ENCODE assay signal across 13 mouse cellular contexts in the genomic region with DNA sequence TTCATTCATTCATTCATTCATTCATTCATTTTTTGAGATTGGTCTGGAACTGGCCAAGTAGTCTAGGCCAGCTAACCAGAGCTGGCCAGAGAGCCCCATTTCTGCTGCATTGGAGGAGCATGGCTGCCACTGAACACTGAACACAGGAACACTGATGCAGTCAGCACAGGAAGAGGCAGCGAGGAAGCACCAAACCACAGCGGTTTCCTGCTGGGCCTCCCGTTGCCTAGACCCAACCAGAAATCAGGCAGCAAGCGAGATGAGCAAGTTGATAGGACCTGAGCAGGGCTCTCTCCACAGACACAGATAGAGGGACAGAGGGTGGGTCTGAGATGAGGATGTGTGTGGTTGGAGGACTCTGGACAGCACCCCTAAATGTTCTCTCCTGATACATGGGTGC. TPM values are rescaled to one million over a fixed set of nuclear protein-coding genes. Genes with fewer than 3 reads are reported as not detected.
DNase-seq lines count a peak whose midpoint lies in the region; ATAC-seq and TF ChIP-seq lines count a peak whose summit lies in the region.
"Had no signal": no experiment of that assay in that cellular context is flagged by ENCODE, and none has a peak within 500 bp of the region (broad histone marks: within the 10 kb centered on the region; RNA-seq: fewer than 3 reads in every experiment).

No protein-coding gene starts in this region.

- peaks cover 9% of the 10 kb centered on the region for H3K9me3 ChIP-seq in megakaryocyte, embryonic 14.5 days
- no peaks in the 10 kb centered on the region for H3K9me3 ChIP-seq in forebrain, embryonic 12.5 days
- H3K9me3 ChIP-seq in neural tube, embryonic 15.5 days (replicated peaks) = peaks cover 7% of the 10 kb centered on the region; the same call in 1 of the 2 replicates
- H3K9me3 ChIP-seq: embryonic facial prominence, embryonic 15.5 days; stomach, embryonic 15.5 days had no signal

- WGBS in kidney, adult 2 months = 77% methylated on average over 4 of the region's 4 CpGs
- 7% methylated on average over 4 of the region's 4 CpGs for WGBS in thymus, adult 2 months
- WGBS in forebrain, embryonic 12.5 days = 84% methylated on average over 4 of the region's 4 CpGs
- WGBS in neural tube, embryonic 15.5 days = 87% methylated on average over 4 of the region's 4 CpGs

- TF ChIP-seq CTCF in kidney, adult 2 months (conservative IDR thresholded peaks at IDR 0.05; ENCODE audit: insufficient read depth, insufficient read length, low read depth, low read length) = no peak
- TF ChIP-seq CTCF in bone marrow macrophage, adult 2 months (IDR thresholded peaks at IDR 0.05; ENCODE audit: low read depth, low read length) = no peak
- TF ChIP-seq CTCF in thymus, adult 2 months (IDR thresholded peaks at IDR 0.05; ENCODE audit: borderline replicate concordance, control insufficient read depth, extremely low read depth, insufficient read depth, low read length, poor library complexity) = no peak

- H3K27ac ChIP-seq in kidney, adult 2 months (ENCODE audit: insufficient read depth, low read depth, low read length) = no peak overlapping the region
- H3K27ac ChIP-seq in bone marrow macrophage, adult 2 months (ENCODE audit: insufficient read depth, low read depth, low read length) = peak overlapping the region; percentile 72
- H3K27ac ChIP-seq in thymus, adult 2 months (ENCODE audit: control insufficient read depth, insufficient read depth, low read length) = peak overlapping the region; percentile 85
- no peak overlapping the region for H3K27ac ChIP-seq in forebrain, embryonic 12.5 days
- no peak overlapping the region for H3K27ac ChIP-seq in neural tube, embryonic 15.5 days (replicated peaks)
- H3K27ac ChIP-seq: embryonic facial prominence, embryonic 15.5 days; midbrain, embryonic 12.5 days; stomach, embryonic 15.5 days had no signal

- ATAC-seq in forebrain, embryonic 12.5 days (ENCODE audit: low FRiP score) = no peak
- no peak for ATAC-seq in neural tube, embryonic 15.5 days (ENCODE audit: low FRiP score)

- H3K4me1 ChIP-seq in kidney, adult 2 months (ENCODE audit: control insufficient read depth, insufficient read depth, low read length) = no peaks in the 10 kb centered on the region
- H3K4me1 ChIP-seq in bone marrow macrophage, adult 2 months (ENCODE audit: control insufficient read depth, insufficient read depth, low read length) = peaks cover 53% of the 10 kb centered on the region
- H3K4me1 ChIP-seq in megakaryocyte, embryonic 14.5 days = peaks cover 26% of the 10 kb centered on the region
- peaks cover 37% of the 10 kb centered on the region for H3K4me1 ChIP-seq in thymus, adult 2 months (replicated peaks; ENCODE audit: control insufficient read depth, insufficient read depth, low read length)
- no peaks in the 10 kb centered on the region for H3K4me1 ChIP-seq in forebrain, embryonic 12.5 days
- no peaks in the 10 kb centered on the region for H3K4me1 ChIP-seq in neural tube, embryonic 15.5 days
- H3K4me1 ChIP-seq: embryonic facial prominence, embryonic 15.5 days; midbrain, embryonic 12.5 days; stomach, embryonic 15.5 days had no signal

- H3K36me3 ChIP-seq in kidney, adult 2 months (ENCODE audit: control insufficient read depth, insufficient read depth, low read length) = no peaks in the 10 kb centered on the region
- H3K36me3 ChIP-seq in megakaryocyte, embryonic 14.5 days (replicated peaks; ENCODE audit: low read length) = no peaks in the 10 kb centered on the region
- H3K36me3 ChIP-seq in thymus, adult 2 months (ENCODE audit: control insufficient read depth, insufficient read depth, low read length) = no peaks in the 10 kb centered on the region
- H3K36me3 ChIP-seq in forebrain, embryonic 12.5 days (replicated peaks) = no peaks in the 10 kb centered on the region
- no peaks in the 10 kb centered on the region for H3K36me3 ChIP-seq in neural tube, embryonic 15.5 days
- H3K36me3 ChIP-seq: embryonic facial prominence, embryonic 15.5 days; midbrain, embryonic 12.5 days; stomach, embryonic 15.5 days had no signal

- H3K27me3 ChIP-seq in kidney, adult 2 months (replicated peaks; ENCODE audit: control insufficient read depth, insufficient read depth, low read length) = no peaks in the 10 kb centered on the region
- peaks cover 72% of the 10 kb centered on the region for H3K27me3 ChIP-seq in megakaryocyte, embryonic 14.5 days (replicated peaks)
- H3K27me3 ChIP-seq in thymus, adult 2 months (ENCODE audit: control insufficient read depth, insufficient read depth, low read length) = no peaks in the 10 kb centered on the region
- no peaks in the 10 kb centered on the region for H3K27me3 ChIP-seq in forebrain, embryonic 12.5 days
- H3K27me3 ChIP-seq in neural tube, embryonic 15.5 days (replicated peaks) = no peaks in the 10 kb centered on the region
- H3K27me3 ChIP-seq: embryonic facial prominence, embryonic 15.5 days; stomach, embryonic 15.5 days had no signal

- no peak overlapping the region for H3K9ac ChIP-seq in forebrain, embryonic 12.5 days
- no peak overlapping the region for H3K9ac ChIP-seq in neural tube, embryonic 15.5 days (replicated peaks)
- H3K9ac ChIP-seq: embryonic facial prominence, embryonic 15.5 days; midbrain, embryonic 12.5 days; stomach, embryonic 15.5 days had no signal

- H3K4me2 ChIP-seq in forebrain, embryonic 12.5 days = no peak overlapping the region
- no peak overlapping the region for H3K4me2 ChIP-seq in neural tube, embryonic 15.5 days
- H3K4me2 ChIP-seq: embryonic facial prominence, embryonic 15.5 days; midbrain, embryonic 12.5 days; stomach, embryonic 15.5 days had no signal

- TF ChIP-seq POLR2A in kidney, adult 2 months (IDR thresholded peaks at IDR 0.05; ENCODE audit: low read depth, low read length) = no peak
- no peak for TF ChIP-seq POLR2A in bone marrow macrophage, adult 2 months (IDR thresholded peaks at IDR 0.05; ENCODE audit: borderline replicate concordance, low read depth, low read length)
- TF ChIP-seq POLR2A in thymus, adult 2 months (IDR thresholded peaks at IDR 0.05; ENCODE audit: control insufficient read depth, extremely low read depth, insufficient read depth, low read length, poor library complexity) = no peak

- H3K4me3 ChIP-seq in kidney, adult 2 months (ENCODE audit: insufficient read depth, low read depth, low read length) = no peak overlapping the region
- H3K4me3 ChIP-seq in bone marrow macrophage, adult 2 months (ENCODE audit: insufficient read depth, low read length) = no peak overlapping the region
- H3K4me3 ChIP-seq in megakaryocyte, embryonic 14.5 days (replicated peaks) = peak overlapping the region; percentile 67
- peak overlapping the region; percentile 22 for H3K4me3 ChIP-seq in thymus, adult 2 months (ENCODE audit: control insufficient read depth, insufficient read depth, low read length)
- H3K4me3 ChIP-seq in forebrain, embryonic 12.5 days (replicated peaks) = no peak overlapping the region
- H3K4me3 ChIP-seq in neural tube, embryonic 15.5 days (replicated peaks) = no peak overlapping the region
- H3K4me3 ChIP-seq: embryonic facial prominence, embryonic 15.5 days; midbrain, embryonic 12.5 days; stomach, embryonic 15.5 days had no signal

- peak; percentile 1 for DNase-seq in kidney, adult 2 months
- DNase-seq in kidney, postnatal 14 days = no peak
- peak; percentile 82 for DNase-seq in thymus, adult 2 months
- DNase-seq in layer of hippocampus, adult 11-12 months (ENCODE audit: low spot score) = no peak
- DNase-seq: cerebellum, adult 9-10 months; kidney, postnatal 10 days had no signal

RNA-seq across cellular contexts. Expression of gene Scn10a, which starts 24.8 kb away (rescaled TPM):
- polyA plus RNA-seq in kidney, adult 2 months (2012; rRNA removed) = not detected in 2 replicates
- not detected in 2 replicates for polyA plus RNA-seq in bone marrow macrophage, adult 2 months (2012; ENCODE audit: insufficient read depth, insufficient read length, missing spikeins)
- polyA plus RNA-seq in megakaryocyte, embryonic 14.5 days (2012; ENCODE audit: insufficient read depth, low replicate concordance) = not detected in 2 replicates
- 0.09 and 0.20 TPM in 2 replicates for polyA plus RNA-seq in thymus, adult 2 months (2012; rRNA removed)
- 0.08 TPM in 1 of 2 replicates, not detected in the other for polyA plus RNA-seq in forebrain, embryonic 12.5 days (2016; fragmentation: Nextera tagmentation; extraction: Ambion mirVana)
- 4.1 and 4.6 TPM in 2 replicates for polyA plus RNA-seq in neural tube, embryonic 15.5 days (2015; fragmentation: Nextera tagmentation; extraction: Ambion mirVana)
- polyA plus RNA-seq: midbrain, embryonic 12.5 days; stomach, embryonic 15.5 days had no signal

Comparison
In these comparisons a context has a peak if more than half of its experiments do, and no peak if none do; other contexts are left out.
1. DNase-seq: peak in kidney, adult 2 months (single experiment) and thymus, adult 2 months (single experiment); none in kidney, postnatal 14 days (single experiment) and layer of hippocampus, adult 11-12 months (single experiment).
2. H3K27ac ChIP-seq: peak in bone marrow macrophage, adult 2 months (single experiment) and thymus, adult 2 months (single experiment); none in kidney, adult 2 months (single experiment), forebrain, embryonic 12.5 days (single experiment) and neural tube, embryonic 15.5 days (single experiment).
3. H3K4me3 ChIP-seq: peak in megakaryocyte, embryonic 14.5 days (single experiment) and thymus, adult 2 months (single experiment); none in kidney, adult 2 months (single experiment), bone marrow macrophage, adult 2 months (single experiment), forebrain, embryonic 12.5 days (single experiment) and neural tube, embryonic 15.5 days (single experiment).